Mouse (Mus musculus) midbrain, embryonic 16.5 days (tissue): ENCODE measurements around the gene Zfp800. TPM values are rescaled to one million over a fixed set of nuclear protein-coding genes. Genes with fewer than 3 reads are reported as not detected.

Source experiments
- ATAC-seq: fragments of 200-750 bp; cut with Nextera tagmentation; 2 replicates; pipeline ENCODE4 v1.8.0; 2017; ENCODE audit warnings: moderate TSS enrichment
- H3K27ac ChIP-seq: fragments of 300-500 bp; sonication (generic); 2 replicates; pipeline ENCODE4 v1.5.1; 2014; ENCODE audit warnings: mild to moderate bottlenecking, low read length, mixed read lengths
- H3K27me3 ChIP-seq: fragments of 300-500 bp; sonication (generic); 2 replicates; pipeline ENCODE4 v1.6.1; 2014; ENCODE audit warnings: low read depth, low read length, mixed read lengths; ENCODE audit not compliant: control insufficient read depth, insufficient read depth
- H3K36me3 ChIP-seq: fragments of 300-500 bp; sonication (generic); 2 replicates; pipeline ENCODE4 v1.6.1; 2014; ENCODE audit warnings: mild to moderate bottlenecking, low read length, moderate library complexity, mixed read lengths; ENCODE audit not compliant: control insufficient read depth, insufficient read depth
- H3K4me1 ChIP-seq: fragments of 300-500 bp; sonication (generic); 2 replicates; pipeline ENCODE4 v1.6.1; 2014; ENCODE audit warnings: mild to moderate bottlenecking, low read length, mixed read lengths; ENCODE audit not compliant: control insufficient read depth, insufficient read depth
- H3K4me2 ChIP-seq: fragments of 300-500 bp; sonication (generic); 2 replicates; pipeline ENCODE4 v1.6.1; 2014; ENCODE audit warnings: mild to moderate bottlenecking, low read length, mixed read lengths
- H3K4me3 ChIP-seq: fragments of 300-500 bp; sonication (generic); 2 replicates; pipeline ENCODE4 v1.5.1; 2014; ENCODE audit warnings: low read depth, mild to moderate bottlenecking, low read length, moderate library complexity, mixed read lengths
- H3K9ac ChIP-seq: fragments of 300-500 bp; sonication (generic); 2 replicates; pipeline ENCODE4 v1.6.1; 2014; ENCODE audit warnings: low read depth, low read length, mixed read lengths
- H3K9me3 ChIP-seq: fragments of 300-500 bp; sonication (generic); replicated peaks from 2 replicates; pipeline ENCODE4 v1.6.1; 2014; ENCODE audit warnings: mild to moderate bottlenecking, low read length, mixed read lengths; ENCODE audit not compliant: control insufficient read depth, poor library complexity, severe bottlenecking
- WGBS: fragments of 180-500 bp; shearing (Covaris S2); extraction: QIAGEN DNeasy Blood & Tissue Kit; methylation state at CpG from one replicate; pipeline ENCODE4 v1.1.7; 2014; 5-methylcytosine and 5-hydroxymethylcytosine counted together
- polyA plus RNA-seq: library from polyadenylated mRNA; unstranded; fragments of >200 nt; fragmentation: Nextera tagmentation; extraction: Ambion mirVana; gene quantifications from 2 replicates; pipeline ENCODE4 v1.2.1, GENCODE M21; 2015

The Zfp800 gene
- polyA plus RNA-seq, 1 experiment from 2014 or later: 16.6 TPM

- no peaks in the 10 kb centered on the region for H3K9me3 ChIP-seq
- no peak for ATAC-seq
- no peak overlapping the region for H3K27ac ChIP-seq
- H3K9ac ChIP-seq: no peak overlapping the region
- 88% methylated on average over 9 of the region's 9 CpGs for WGBS
- no peak overlapping the region for H3K4me2 ChIP-seq
- 0 out of 2 replicates have a peak, but pooled peaks cover under 1% of the 10 kb centered on the region for H3K36me3 ChIP-seq
- no peaks in the 10 kb centered on the region for H3K4me1 ChIP-seq
- no peaks in the 10 kb centered on the region for H3K27me3 ChIP-seq
- no peak overlapping the region for H3K4me3 ChIP-seq
These were observed 12.2 kb upstream of the Zfp800 start for GRCm38 (mm10) chr6:28410053-28410452.

DNA sequence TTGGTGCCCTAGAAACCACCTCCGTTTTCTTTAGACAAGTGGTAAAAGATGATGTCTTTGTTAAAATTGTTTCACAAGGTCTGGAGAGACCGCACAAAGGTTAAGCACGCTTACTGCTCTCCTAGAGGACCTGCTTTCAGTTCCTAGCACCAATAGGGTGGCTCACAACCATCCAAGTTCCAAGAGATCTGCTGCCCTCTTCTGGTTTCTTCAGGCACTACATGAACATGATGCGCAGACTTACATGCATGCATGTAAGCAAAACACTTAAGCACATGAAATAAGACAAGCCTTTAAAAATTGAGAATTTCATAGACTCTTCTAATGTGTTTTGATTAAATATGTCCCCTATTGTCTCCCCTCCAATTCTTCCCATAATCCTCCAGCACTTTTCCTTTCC, 2.0 kb upstream of the Zfp800 start:
- H3K4me1 ChIP-seq: peaks cover 17% of the 10 kb centered on the region
- no peaks in the 10 kb centered on the region for H3K36me3 ChIP-seq
- WGBS: 98% methylated on average over 4 of the region's 4 CpGs
- H3K27me3 ChIP-seq: no peaks in the 10 kb centered on the region; the same call in 1 of the 2 replicates
- H3K4me2 ChIP-seq: no peak overlapping the region
- no peak overlapping the region for H3K4me3 ChIP-seq
- H3K27ac ChIP-seq: no peak overlapping the region
- no peaks in the 10 kb centered on the region; the same call in 1 of the 2 replicates for H3K9me3 ChIP-seq
- no peak for ATAC-seq
- H3K9ac ChIP-seq: no peak overlapping the region

GRCm38 (mm10) chr6:28398726-28399125, 921 bp upstream of the Zfp800 start:
- Histone ChIP-seq H3K4me2 (no peak overlapping the region), H3K4me3 (no peak overlapping the region), H3K36me3 (no peaks in the 10 kb centered on the region), H3K27ac (no peak overlapping the region), H3K4me1 (peaks cover 17% of the 10 kb centered on the region), H3K9me3 (no peaks in the 10 kb centered on the region; the same call in 1 of the 2 replicates), H3K9ac (no peak overlapping the region), H3K27me3 (no peaks in the 10 kb centered on the region; the same call in 1 of the 2 replicates)
- WGBS: 91% methylated on average over 3 of the region's 3 CpGs
- ATAC-seq: no peak

- peak overlapping the region; percentile 94 for H3K4me2 ChIP-seq
- peak overlapping the region; percentile 53 for H3K4me3 ChIP-seq
- peak overlapping the region; percentile 26; the same call in 1 of the 2 replicates for H3K27ac ChIP-seq
- H3K27me3 ChIP-seq: no peaks in the 10 kb centered on the region; the same call in 1 of the 2 replicates
- peaks cover 17% of the 10 kb centered on the region for H3K4me1 ChIP-seq
- no peaks in the 10 kb centered on the region; the same call in 1 of the 2 replicates for H3K9me3 ChIP-seq
- no peaks in the 10 kb centered on the region for H3K36me3 ChIP-seq
- H3K9ac ChIP-seq: peak overlapping the region; percentile 68
- WGBS: under 1% methylated on average over 19 of the region's 19 CpGs
- ATAC-seq: 0 out of 2 replicates have a peak, but pooled peaks have one; percentile 36
These were observed 850 bp downstream of the Zfp800 start for GRCm38 (mm10) chr6:28396853-28397457.

- peak overlapping the region; percentile 53 for H3K4me3 ChIP-seq
- H3K4me2 ChIP-seq: peak overlapping the region; percentile 94
- no peaks in the 10 kb centered on the region; the same call in 1 of the 2 replicates for H3K9me3 ChIP-seq
- H3K9ac ChIP-seq: no peak overlapping the region
- H3K36me3 ChIP-seq: no peaks in the 10 kb centered on the region
- 11% methylated on average over 15 of the region's 15 CpGs for WGBS
- no peak for ATAC-seq
- H3K27me3 ChIP-seq: no peaks in the 10 kb centered on the region; the same call in 1 of the 2 replicates
- peaks cover 17% of the 10 kb centered on the region for H3K4me1 ChIP-seq
- H3K27ac ChIP-seq: no peak overlapping the region
These were observed 1.6 kb downstream of the Zfp800 start for GRCm38 (mm10) chr6:28396051-28396852.

GRCm38 (mm10) chr6:28389038-28389437, 8.8 kb downstream of the Zfp800 start:
- Histone ChIP-seq H3K4me3 (no peak overlapping the region), H3K27ac (no peak overlapping the region), H3K4me2 (no peak overlapping the region), H3K9me3 (no peaks in the 10 kb centered on the region), H3K27me3 (no peaks in the 10 kb centered on the region), H3K9ac (no peak overlapping the region), H3K36me3 (no peaks in the 10 kb centered on the region), H3K4me1 (no peaks in the 10 kb centered on the region)
- WGBS: 92% methylated on average over 3 of the region's 3 CpGs
- no peak for ATAC-seq

DNA sequence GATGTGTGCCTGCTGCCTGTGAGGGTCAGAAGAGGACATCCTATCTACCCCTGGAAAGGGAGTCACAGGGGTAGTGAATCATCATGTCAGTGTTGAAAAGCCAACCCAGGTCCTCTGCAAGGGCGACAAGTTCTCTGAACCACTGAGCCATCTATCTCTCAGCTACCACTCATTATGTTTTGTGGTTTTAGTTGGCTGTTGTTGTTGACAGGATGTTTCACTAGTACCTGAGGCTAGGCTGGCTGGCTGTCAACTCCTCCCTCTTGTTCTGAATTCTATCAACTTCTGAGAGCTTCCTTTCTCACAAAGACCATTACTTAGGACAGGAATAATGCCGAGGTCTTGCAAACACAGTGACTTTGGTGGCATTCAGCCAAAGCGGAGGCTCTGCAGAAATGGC, 12.6 kb downstream of the Zfp800 start:
- Histone ChIP-seq H3K27ac (no peak overlapping the region), H3K9ac (no peak overlapping the region), H3K4me2 (no peak overlapping the region), H3K27me3 (no peaks in the 10 kb centered on the region), H3K36me3 (no peaks in the 10 kb centered on the region), H3K4me3 (no peak overlapping the region), H3K4me1 (no peaks in the 10 kb centered on the region), H3K9me3 (no peaks in the 10 kb centered on the region)
- ATAC-seq: no peak
- WGBS: 95% methylated on average over 3 of the region's 3 CpGs

GRCm38 (mm10) chr6:28381983-28382382, 15.8 kb downstream of the Zfp800 start:
- Histone ChIP-seq H3K4me3 (no peak overlapping the region), H3K36me3 (no peaks in the 10 kb centered on the region), H3K4me1 (no peaks in the 10 kb centered on the region), H3K4me2 (no peak overlapping the region), H3K27me3 (no peaks in the 10 kb centered on the region), H3K9me3 (no peaks in the 10 kb centered on the region), H3K9ac (no peak overlapping the region), H3K27ac (no peak overlapping the region)
- ATAC-seq: no peak
- 62% methylated on average over 4 of the region's 4 CpGs for WGBS
